Mouse (Mus musculus): Measurements from ENCODE around the gene Pard3b.

The Pard3b gene

GRCm38 (mm10) chr1:61925541-61925940, 286.9 kb downstream of the Pard3b start:
- no peak for DNase-seq (ENCODE audit: low spot score in 2 of 2)

GRCm38 (mm10) chr1:61928131-61928761, 289.6 kb downstream of the Pard3b start:
- no peak for DNase-seq (ENCODE audit: low spot score in 2 of 2)

- no peak for DNase-seq (ENCODE audit: low spot score in 2 of 2)
These were observed 294.9 kb downstream of the Pard3b start for GRCm38 (mm10) chr1:61933574-61933973.

- DNase-seq (ENCODE audit: low spot score in 2 of 2) = no peak
These were observed 296.1 kb downstream of the Pard3b start for GRCm38 (mm10) chr1:61934760-61935159.

GRCm38 (mm10) chr1:61939882-61940281, 301.3 kb downstream of the Pard3b start:
- DNase-seq (ENCODE audit: low spot score in 2 of 2) = no peak

- no peak for DNase-seq (ENCODE audit: low spot score in 2 of 2)
These were observed 322.9 kb downstream of the Pard3b start for GRCm38 (mm10) chr1:61961533-61961932.

- no peak for DNase-seq (ENCODE audit: low spot score in 2 of 2)
These were observed 323.9 kb downstream of the Pard3b start for GRCm38 (mm10) chr1:61962571-61962970.

GRCm38 (mm10) chr1:61967124-61967523, 328.5 kb downstream of the Pard3b start:
- no peak for DNase-seq (ENCODE audit: low spot score in 2 of 2)

- DNase-seq (ENCODE audit: low spot score in 2 of 2) = no peak
These were observed 329.2 kb downstream of the Pard3b start for GRCm38 (mm10) chr1:61967807-61968206.

- no peak for DNase-seq (ENCODE audit: low spot score in 2 of 2)
These were observed 359.1 kb downstream of the Pard3b start for GRCm38 (mm10) chr1:61997711-61998110.

- DNase-seq (ENCODE audit: low spot score in 2 of 2) = no peak
These were observed 370.2 kb downstream of the Pard3b start for GRCm38 (mm10) chr1:62008811-62009210.

- DNase-seq (ENCODE audit: low spot score in 2 of 2) = no peak
These were observed 373.1 kb downstream of the Pard3b start for GRCm38 (mm10) chr1:62011712-62012111.

- no peak for DNase-seq (ENCODE audit: low spot score in 2 of 2)
These were observed 378.1 kb downstream of the Pard3b start for GRCm38 (mm10) chr1:62016536-62017300.

- DNase-seq (ENCODE audit: low spot score in 2 of 2) = no peak
These were observed 379.7 kb downstream of the Pard3b start for GRCm38 (mm10) chr1:62018276-62018675.

- DNase-seq (ENCODE audit: low spot score in 2 of 2) = no peak
These were observed 381.1 kb downstream of the Pard3b start for GRCm38 (mm10) chr1:62019743-62020142.

- no peak for DNase-seq (ENCODE audit: low spot score in 2 of 2)
These were observed 403.1 kb downstream of the Pard3b start for GRCm38 (mm10) chr1:62041718-62042117.

- DNase-seq (ENCODE audit: low spot score in 2 of 2) = no peak
These were observed 410.0 kb downstream of the Pard3b start for GRCm38 (mm10) chr1:62048592-62048991.

GRCm38 (mm10) chr1:62051186-62051825, 412.7 kb downstream of the Pard3b start:
- no peak for DNase-seq (ENCODE audit: low spot score in 2 of 2)

GRCm38 (mm10) chr1:62053167-62053638, 414.6 kb downstream of the Pard3b start:
- DNase-seq (ENCODE audit: low spot score in 2 of 2) = no peak

GRCm38 (mm10) chr1:62055280-62055679, 416.7 kb downstream of the Pard3b start:
- no peak for DNase-seq (ENCODE audit: low spot score in 2 of 2)

GRCm38 (mm10) chr1:62070617-62071016, 432.0 kb downstream of the Pard3b start:
- no peak for DNase-seq (ENCODE audit: low spot score in 2 of 2)

GRCm38 (mm10) chr1:62071139-62071538, 432.5 kb downstream of the Pard3b start:
- no peak for DNase-seq (ENCODE audit: low spot score in 2 of 2)

GRCm38 (mm10) chr1:62076171-62076570, 437.5 kb downstream of the Pard3b start:
- DNase-seq (ENCODE audit: low spot score in 2 of 2) = no peak

Measured in urinary bladder, postnatal 4 days (tissue).